In the genomic region with DNA sequence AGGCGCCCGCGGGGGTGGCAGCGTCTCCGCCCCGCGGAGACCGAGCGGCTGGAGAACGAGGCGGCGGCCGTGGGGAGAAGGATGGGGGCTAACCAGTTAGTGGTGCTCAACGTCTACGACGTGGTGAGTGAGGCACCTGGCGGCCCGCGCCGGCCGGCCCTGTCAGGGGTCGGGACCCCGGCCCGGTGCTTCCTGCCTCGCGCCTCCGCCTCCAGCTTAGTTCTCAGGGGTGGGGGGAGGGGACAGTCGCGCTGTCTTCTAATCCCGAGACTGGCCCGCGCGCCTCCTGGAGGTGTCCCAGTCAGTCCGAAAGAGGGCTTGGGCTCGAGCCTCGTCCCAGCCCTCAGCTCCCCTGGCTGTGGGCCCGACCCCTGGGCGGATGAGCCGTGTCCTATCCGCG, we compare ENCODE assay signal across 8 mouse cellular contexts. TPM values are rescaled to one million over a fixed set of nuclear protein-coding genes. Genes with fewer than 3 reads are reported as not detected.
DNase-seq lines count a peak whose midpoint lies in the region; ATAC-seq and TF ChIP-seq lines count a peak whose summit lies in the region.
"Not testable (repeated sequence)": the region's sequence is repeated elsewhere in the genome, so short reads cannot be mapped to it uniquely, and the experiment has no call there.

No protein-coding gene starts in this region.

- WGBS in forebrain, embryonic 14.5 days: under 1% methylated on average over 24 of the region's 41 CpGs
- WGBS in heart, embryonic 16.5 days: under 1% methylated on average over 22 of the region's 41 CpGs
- 1% methylated on average over 16 of the region's 41 CpGs for WGBS in kidney, embryonic 14.5 days
- under 1% methylated on average over 20 of the region's 41 CpGs for WGBS in liver, embryonic 13.5 days (ENCODE audit: insufficient replicate concordance)
- under 1% methylated on average over 21 of the region's 41 CpGs for WGBS in midbrain, embryonic 12.5 days
- 3% methylated on average over 26 of the region's 41 CpGs for whole genome bisulfite sequencing in spleen, adult 2 months

- not testable (repeated sequence) for DNase-seq in forebrain, embryonic 14.5 days (ENCODE audit: low spot score); liver, embryonic 13.5 days; spleen, adult 2 months (ENCODE audit: low read depth in 1 of 2, low spot score in 2 of 2)

- H3K9ac ChIP-seq in forebrain, embryonic 14.5 days (ENCODE audit: low read length): peak overlapping the region; percentile 56
- peak overlapping the region; percentile 76 for H3K9ac ChIP-seq in heart, embryonic 16.5 days (ENCODE audit: low read length)
- peak overlapping the region; percentile 44; the same call in 1 of the 2 replicates for H3K9ac ChIP-seq in kidney, embryonic 14.5 days (ENCODE audit: low read depth, low read length)
- peak overlapping the region; percentile 66 for H3K9ac ChIP-seq in liver, embryonic 13.5 days
- peak overlapping the region; percentile 50; the same call in 1 of the 2 replicates for H3K9ac ChIP-seq in midbrain, embryonic 12.5 days (replicated peaks)

- peak overlapping the region; percentile 80 for H3K4me3 ChIP-seq in E14TG2a.4 (replicated peaks; ENCODE audit: low read length)
- peak overlapping the region; percentile 20 for H3K4me3 ChIP-seq in cortical plate, adult 2 months (ENCODE audit: insufficient read depth, low read length)
- peak overlapping the region; percentile 54 for H3K4me3 ChIP-seq in forebrain, embryonic 14.5 days (ENCODE audit: low read depth, low read length)
- peak overlapping the region; percentile 75 for H3K4me3 ChIP-seq in heart, embryonic 16.5 days (ENCODE audit: low read length)
- peak overlapping the region; percentile 52 for H3K4me3 ChIP-seq in kidney, embryonic 14.5 days (ENCODE audit: low read length)
- H3K4me3 ChIP-seq in liver, embryonic 13.5 days (replicated peaks): peak overlapping the region; percentile 66
- H3K4me3 ChIP-seq in midbrain, embryonic 12.5 days: peak overlapping the region; percentile 65
- H3K4me3 ChIP-seq in spleen, adult 2 months (ENCODE audit: extremely low read depth, insufficient read depth, insufficient read length): peak overlapping the region; percentile 63

- peaks cover 19% of the 10 kb centered on the region for H3K9me3 ChIP-seq in E14TG2a.4 (ENCODE audit: low read length)
- H3K9me3 ChIP-seq in forebrain, embryonic 14.5 days (replicated peaks; ENCODE audit: control insufficient read depth, low read length); heart, embryonic 16.5 days (replicated peaks; ENCODE audit: control insufficient read depth, low read length); kidney, embryonic 14.5 days (ENCODE audit: control insufficient read depth, low read length); liver, embryonic 13.5 days (replicated peaks); midbrain, embryonic 12.5 days: not testable (repeated sequence)

- peak overlapping the region; percentile 46 for H3K4me2 ChIP-seq in forebrain, embryonic 14.5 days (ENCODE audit: low read length)
- peak overlapping the region; percentile 65 for H3K4me2 ChIP-seq in heart, embryonic 16.5 days (ENCODE audit: low read depth, low read length)
- H3K4me2 ChIP-seq in kidney, embryonic 14.5 days (replicated peaks; ENCODE audit: low read depth, low read length): peak overlapping the region; percentile 42
- H3K4me2 ChIP-seq in liver, embryonic 13.5 days: peak overlapping the region; percentile 83
- peak overlapping the region; percentile 52 for H3K4me2 ChIP-seq in midbrain, embryonic 12.5 days (replicated peaks)

- not testable (repeated sequence) for TF ChIP-seq POLR2A in cortical plate, adult 2 months (IDR thresholded peaks at IDR 0.05; ENCODE audit: extremely low read depth, insufficient read depth, low read length); spleen, adult 2 months (IDR thresholded peaks at IDR 0.05; ENCODE audit: low read depth, low read length)

- TF ChIP-seq CTCF in E14TG2a.4 (conservative IDR thresholded peaks at IDR 0.05; ENCODE audit: low read length); cortical plate, adult 2 months (IDR thresholded peaks at IDR 0.05; ENCODE audit: extremely low read depth, insufficient read depth, low read length); spleen, adult 2 months (IDR thresholded peaks at IDR 0.05; ENCODE audit: extremely low read depth, insufficient read depth, insufficient read length, insufficient replicate concordance): not testable (repeated sequence)

- not testable (repeated sequence) for H3K27ac ChIP-seq in cortical plate, adult 2 months (ENCODE audit: insufficient read depth, low read length); forebrain, embryonic 14.5 days (ENCODE audit: low read depth, low read length); kidney, embryonic 14.5 days (ENCODE audit: low read depth, low read length); liver, embryonic 13.5 days
- peak overlapping the region; percentile 67; the same call in 1 of the 2 replicates for H3K27ac ChIP-seq in heart, embryonic 16.5 days (ENCODE audit: low read length)
- peak overlapping the region; percentile 58 for H3K27ac ChIP-seq in midbrain, embryonic 12.5 days (replicated peaks)
- peak overlapping the region; percentile 35 for H3K27ac ChIP-seq in spleen, adult 2 months (ENCODE audit: insufficient read depth, low read length)

- peak; percentile 53 for ATAC-seq in forebrain, embryonic 14.5 days
- peak; percentile 46 for ATAC-seq in heart, embryonic 16.5 days (replicated peaks; ENCODE audit: extremely low read depth, insufficient read depth, low FRiP score)
- ATAC-seq in kidney, embryonic 14.5 days (ENCODE audit: low FRiP score, low TSS enrichment): peak; percentile 63
- ATAC-seq in liver, embryonic 13.5 days (ENCODE audit: low read depth): peak; percentile 51
- ATAC-seq in midbrain, embryonic 12.5 days (ENCODE audit: low FRiP score, low read depth): not testable (repeated sequence)

- H3K36me3 ChIP-seq in E14TG2a.4 (ENCODE audit: insufficient read depth, low read length); forebrain, embryonic 14.5 days (ENCODE audit: control insufficient read depth, insufficient read depth, low read length); heart, embryonic 16.5 days (ENCODE audit: control insufficient read depth, insufficient read depth); kidney, embryonic 14.5 days (ENCODE audit: control insufficient read depth, insufficient read depth, low read length); liver, embryonic 13.5 days; midbrain, embryonic 12.5 days; spleen, adult 2 months (ENCODE audit: control insufficient read depth, insufficient read depth, low read length): not testable (repeated sequence)

- H3K4me1 ChIP-seq in E14TG2a.4 (replicated peaks; ENCODE audit: low read depth, low read length); cortical plate, adult 2 months (ENCODE audit: control insufficient read depth, insufficient read depth, low read length); forebrain, embryonic 14.5 days (ENCODE audit: control insufficient read depth, insufficient read depth, low read length); heart, embryonic 16.5 days (ENCODE audit: control insufficient read depth, insufficient read depth, low read length); kidney, embryonic 14.5 days (ENCODE audit: control insufficient read depth, insufficient read depth, low read length); liver, embryonic 13.5 days (replicated peaks); midbrain, embryonic 12.5 days; spleen, adult 2 months (ENCODE audit: control insufficient read depth, insufficient read depth, insufficient read length): not testable (repeated sequence)

- not testable (repeated sequence) for H3K27me3 ChIP-seq in E14TG2a.4 (ENCODE audit: insufficient read depth, low read length); forebrain, embryonic 14.5 days (replicated peaks; ENCODE audit: control insufficient read depth, insufficient read depth, low read length); heart, embryonic 16.5 days (ENCODE audit: control insufficient read depth, insufficient read depth, low read length); kidney, embryonic 14.5 days (ENCODE audit: control insufficient read depth, insufficient read depth, low read length); liver, embryonic 13.5 days; midbrain, embryonic 12.5 days; spleen, adult 2 months (ENCODE audit: control insufficient read depth, insufficient read depth, low read length)

RNA-seq across cellular contexts. Expression of a gene that starts 0.4 kb away (rescaled TPM):
- polyA plus RNA-seq in cortical plate, adult 2 months (2012; rRNA removed): 2.8 and 3.6 TPM in 2 replicates
- polyA plus RNA-seq in forebrain, embryonic 14.5 days (2014; fragmentation: Nextera tagmentation; extraction: Ambion mirVana): 0.06 and 0.25 TPM in 2 replicates
- 0.12 and 0.26 TPM in 2 replicates for polyA plus RNA-seq in heart, embryonic 16.5 days (2015; fragmentation: Nextera tagmentation; extraction: Ambion mirVana)
- polyA plus RNA-seq in kidney, embryonic 14.5 days (2014; fragmentation: Nextera tagmentation; extraction: Ambion mirVana): 0.19 and 0.22 TPM in 2 replicates
- polyA plus RNA-seq in liver, embryonic 13.5 days (2015; fragmentation: Nextera tagmentation; extraction: Ambion mirVana): not detected in 2 replicates
- 0.14 and 0.15 TPM in 2 replicates for polyA plus RNA-seq in midbrain, embryonic 12.5 days (2016; fragmentation: Nextera tagmentation; extraction: Ambion mirVana)
- 0.09 and 0.15 TPM in 2 replicates for polyA plus RNA-seq in spleen, adult 2 months (2012; rRNA removed)

Comparison
In these comparisons a context has a peak if more than half of its experiments do, and no peak if none do; other contexts are left out.
1. H3K4me3 ChIP-seq: peak in every context shown above with its lines; median percentile 80 in E14TG2a.4; 75 in heart, embryonic 16.5 days; 66 in liver, embryonic 13.5 days; 65 in midbrain, embryonic 12.5 days; 63 in spleen, adult 2 months; 54 in forebrain, embryonic 14.5 days; 52 in kidney, embryonic 14.5 days; 20 in cortical plate, adult 2 months.